Comparison of ENCODE assay signal across 7 mouse cellular contexts in the genomic region with DNA sequence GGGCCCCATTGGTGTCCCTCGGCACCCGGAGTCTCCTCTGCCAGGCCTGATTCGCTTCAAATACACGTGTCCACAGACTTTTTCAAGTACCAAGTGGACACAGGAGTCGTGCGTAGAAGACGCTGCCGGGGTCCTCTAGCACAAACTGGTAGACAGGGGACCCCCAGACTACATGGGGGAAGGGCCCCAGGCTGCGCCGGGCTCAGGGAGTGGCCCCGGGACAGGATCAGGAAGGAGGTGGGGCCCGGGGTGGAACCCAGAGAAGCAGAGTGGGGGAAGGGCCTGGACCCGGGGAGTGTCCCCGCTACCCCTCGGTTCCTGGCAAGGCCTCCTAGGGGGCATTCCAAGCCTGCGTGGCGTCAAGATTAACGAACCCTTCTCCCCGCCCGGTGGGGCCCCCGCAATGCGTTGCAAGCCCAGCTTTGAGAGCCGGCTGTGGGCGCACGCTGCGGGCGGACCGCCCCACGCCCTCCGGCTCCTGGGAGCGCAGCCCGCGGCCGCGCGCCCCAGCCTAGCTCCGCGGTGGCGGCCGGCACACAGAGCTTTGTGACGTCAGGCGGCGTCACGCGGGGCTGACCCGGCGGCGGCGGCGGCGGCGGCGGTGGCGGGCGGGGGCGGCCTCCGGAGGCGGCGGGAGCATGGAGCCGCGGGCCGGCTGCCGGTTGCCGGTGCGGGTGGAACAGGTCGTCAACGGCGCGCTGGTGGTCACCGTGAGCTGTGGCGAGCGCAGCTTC. TPM values are rescaled to one million over a fixed set of nuclear protein-coding genes. Genes with fewer than 3 reads are reported as not detected.
DNase-seq lines count a peak whose midpoint lies in the region; ATAC-seq lines count a peak whose summit lies in the region.

A gene (plus strand): TSS at position 602 of the 734 bp plus-strand sequence.

- ATAC-seq in limb, embryonic 13.5 days (ENCODE audit: low FRiP score, low read depth) = peak; percentile 79
- ATAC-seq in midbrain, embryonic 14.5 days (ENCODE audit: low FRiP score, low TSS enrichment) = peak; percentile 75

- H3K4me2 ChIP-seq in limb, embryonic 13.5 days (replicated peaks) = peak within 1 kb of the TSS; percentile 95
- peak within 1 kb of the TSS; percentile 97 for H3K4me2 ChIP-seq in midbrain, embryonic 14.5 days (ENCODE audit: low read length)

- H3K9me3 ChIP-seq in limb, embryonic 13.5 days = no peaks in the 10 kb centered on the region
- no peaks in the 10 kb centered on the region for H3K9me3 ChIP-seq in midbrain, embryonic 14.5 days (ENCODE audit: control insufficient read depth, low read length)

- peaks cover 19% of the 10 kb centered on the region for H3K27me3 ChIP-seq in limb, embryonic 13.5 days
- H3K27me3 ChIP-seq in midbrain, embryonic 14.5 days (ENCODE audit: control insufficient read depth, insufficient read depth, low read length) = peaks cover 26% of the 10 kb centered on the region; the same call in 1 of the 2 replicates

- H3K9ac ChIP-seq in limb, embryonic 13.5 days = peak within 1 kb of the TSS; percentile 79
- peak within 1 kb of the TSS; percentile 67 for H3K9ac ChIP-seq in midbrain, embryonic 14.5 days (replicated peaks; ENCODE audit: low read length)

- under 1% methylated on average over 71 of the region's 72 CpGs for WGBS in limb, embryonic 13.5 days
- WGBS in midbrain, embryonic 14.5 days = under 1% methylated on average over 53 of the region's 72 CpGs

- peak; percentile 91 for DNase-seq in adrenal gland, adult 18-20 months (ENCODE audit: low spot score in 2 of 2)
- DNase-seq in embryo, embryonic 11.5 days (ENCODE audit: low read depth, low spot score) = peak; percentile 44
- peak; percentile 91 for DNase-seq in heart, adult 18-20 months
- DNase-seq in kidney, adult 18-20 months = peak; percentile 87
- DNase-seq in midbrain, embryonic 14.5 days = peak; percentile 89
- peak; percentile 11 for DNase-seq in spleen, adult 12 weeks (ENCODE audit: low spot score)

- no peaks in the 10 kb centered on the region for H3K36me3 ChIP-seq in limb, embryonic 13.5 days
- H3K36me3 ChIP-seq in midbrain, embryonic 14.5 days (ENCODE audit: control insufficient read depth, insufficient read depth, low read length) = no peaks in the 10 kb centered on the region

- H3K4me1 ChIP-seq in limb, embryonic 13.5 days = peaks cover 64% of the 10 kb centered on the region
- peaks cover 20% of the 10 kb centered on the region; the same call in 1 of the 2 replicates for H3K4me1 ChIP-seq in midbrain, embryonic 14.5 days (ENCODE audit: control insufficient read depth, insufficient read depth, low read length)

- peak within 1 kb of the TSS; percentile 71 for H3K4me3 ChIP-seq in limb, embryonic 13.5 days
- H3K4me3 ChIP-seq in midbrain, embryonic 14.5 days (replicated peaks; ENCODE audit: low read depth, low read length) = peak within 1 kb of the TSS; percentile 63

- peak within 1 kb of the TSS; percentile 74; the same call in 1 of the 2 replicates for H3K27ac ChIP-seq in limb, embryonic 13.5 days
- H3K27ac ChIP-seq in midbrain, embryonic 14.5 days (replicated peaks; ENCODE audit: low read depth, low read length) = no peak within 1 kb of the TSS

RNA-seq across cellular contexts. Expression of the gene that starts here (rescaled TPM):
- 10 to 100 TPM; 11.7 to 12.3 TPM for total RNA-seq in adrenal gland, adult 18-20 months (2021)
- 10 to 100 TPM in 1 of 2 experiments, 1 to 10 TPM in 1; 8.8 to 11.3 TPM for total RNA-seq in heart, adult 18-20 months (2021)
- polyA plus RNA-seq in limb, embryonic 13.5 days (2015; fragmentation: Nextera tagmentation; extraction: Ambion mirVana) = 10.7 and 11.7 TPM in 2 replicates
- 3.5 and 4.1 TPM in 2 replicates for polyA plus RNA-seq in midbrain, embryonic 14.5 days (2014; fragmentation: Nextera tagmentation; extraction: Ambion mirVana)

Comparison
In these comparisons a context has a peak if more than half of its experiments do, and no peak if none do; other contexts are left out.
1. DNase-seq: peak in every context shown above with its lines; median percentile 91 in adrenal gland, adult 18-20 months; 91 in heart, adult 18-20 months; 89 in midbrain, embryonic 14.5 days; 87 in kidney, adult 18-20 months; 44 in embryo, embryonic 11.5 days; 11 in spleen, adult 12 weeks.